Mouse (Mus musculus): ENCODE results near the gene Tnfrsf25.

Gene Tnfrsf25

GRCm38 (mm10) chr4:152146033-152146827, 30.5 kb downstream of the Tnfrsf25 start:
- DNase-seq = no peak

GRCm38 (mm10) chr4:152150546-152150945, 34.8 kb downstream of the Tnfrsf25 start:
- no peak for DNase-seq

GRCm38 (mm10) chr4:152151451-152151965, 35.8 kb downstream of the Tnfrsf25 start:
- no peak for DNase-seq

- peak; percentile 64 for DNase-seq
Observed at GRCm38 (mm10) chr4:152151966-152152544, 36.3 kb downstream of the Tnfrsf25 start, which contains the start of gene Espn. TSS of gene Espn (minus strand) at chr4:152152371.

- DNase-seq = peak; percentile 84
Observed at GRCm38 (mm10) chr4:152153771-152154177, 38.0 kb downstream of the Tnfrsf25 start.

GRCm38 (mm10) chr4:152155019-152155418, 39.3 kb downstream of the Tnfrsf25 start:
- DNase-seq = no peak

- peak; percentile 70 for DNase-seq
Observed at GRCm38 (mm10) chr4:152157779-152158584, 42.2 kb downstream of the Tnfrsf25 start.

GRCm38 (mm10) chr4:152158585-152159284, 43.0 kb downstream of the Tnfrsf25 start, which contains the start of gene Hes2:
TSS of gene Hes2 (plus strand) at chr4:152158867.
- no peak for DNase-seq

GRCm38 (mm10) chr4:152159285-152159678, 43.5 kb downstream of the Tnfrsf25 start:
- DNase-seq = no peak

- DNase-seq = peak; percentile 71
Observed at GRCm38 (mm10) chr4:152160748-152161147, 45.0 kb downstream of the Tnfrsf25 start.

GRCm38 (mm10) chr4:152161601-152162000, 45.9 kb downstream of the Tnfrsf25 start:
- DNase-seq = peak; percentile 52

GRCm38 (mm10) chr4:152162748-152163147, 47.0 kb downstream of the Tnfrsf25 start:
- DNase-seq = no peak

GRCm38 (mm10) chr4:152165036-152165931, 49.5 kb downstream of the Tnfrsf25 start:
- DNase-seq = peak; percentile 82

GRCm38 (mm10) chr4:152168052-152168451, 52.3 kb downstream of the Tnfrsf25 start:
- no peak for DNase-seq

- no peak for DNase-seq
Observed at GRCm38 (mm10) chr4:152169103-152169502, 53.4 kb downstream of the Tnfrsf25 start.

Data from kidney, adult 18-20 months (tissue).